Mouse (Mus musculus) E14TG2a.4 (cell line): ENCODE measurements at regions not wholly inside any gene's neighbourhood (a gene's known extent, or its start where the extent isn't known, plus 50 kb on each side); places are given as distances from the start of the nearest gene placed in this dataset.

Experiments
- H3K27me3 ChIP-seq: 2 replicates; pipeline ENCODE4 v1.6.1; 2014; ENCODE audit warnings: low read length, control low read depth; ENCODE audit not compliant: insufficient read depth
- H3K36me3 ChIP-seq: 2 replicates; pipeline ENCODE4 v1.6.1; 2014; ENCODE audit warnings: low read length, control low read depth; ENCODE audit not compliant: insufficient read depth
- H3K4me1 ChIP-seq: replicated peaks from 2 replicates; pipeline ENCODE4 v1.6.1; 2014; ENCODE audit warnings: low read depth, low read length, control low read depth
- H3K4me3 ChIP-seq: replicated peaks from 2 replicates; pipeline ENCODE4 v1.5.1; 2014; ENCODE audit warnings: mild to moderate bottlenecking, low read length
- H3K9me3 ChIP-seq: 2 replicates; pipeline ENCODE4 v1.6.1; 2014; ENCODE audit warnings: low read length, control low read depth
- CTCF ChIP-seq: conservative IDR thresholded peaks from 2 replicates; pipeline ENCODE4 v1.5.1; 2014; ENCODE audit warnings: low read length
- NANOG ChIP-seq: IDR thresholded peaks from 2 replicates; pipeline ENCODE4 v1.6.1; 2014; ENCODE audit warnings: borderline replicate concordance, low read length, mixed read lengths
- POU5F1 ChIP-seq: IDR thresholded peaks from 2 replicates; pipeline ENCODE4 v1.6.1; 2014; ENCODE audit warnings: low read length, borderline replicate concordance

GRCm38 (mm10) chr10:98628191-98628590, 286.0 kb upstream of the Atp2b1 start:
- no peaks in the 10 kb centered on the region for H3K27me3 ChIP-seq
- no peak overlapping the region for H3K4me3 ChIP-seq
- no peaks in the 10 kb centered on the region for H3K36me3 ChIP-seq
- TF ChIP-seq CTCF, result no peak
- TF ChIP-seq POU5F1, result no peak
- TF ChIP-seq NANOG, result no peak
- H3K4me1 ChIP-seq, result no peaks in the 10 kb centered on the region
- H3K9me3 ChIP-seq, result no peaks in the 10 kb centered on the region

- TF ChIP-seq NANOG (no peak), POU5F1 (no peak), CTCF (no peak)
- Histone ChIP-seq H3K36me3 (no peaks in the 10 kb centered on the region), H3K4me1 (no peaks in the 10 kb centered on the region), H3K9me3 (no peaks in the 10 kb centered on the region), H3K27me3 (no peaks in the 10 kb centered on the region), H3K4me3 (no peak overlapping the region)
Observed at GRCm38 (mm10) chr10:98629248-98629647, 285.0 kb upstream of the Atp2b1 start.

- no peaks in the 10 kb centered on the region for H3K36me3 ChIP-seq
Observed at GRCm38 (mm10) chr10:98637759-98638611, 276.2 kb upstream of the Atp2b1 start.

GRCm38 (mm10) chr10:98645681-98646122, 268.5 kb upstream of the Atp2b1 start:
- no peaks in the 10 kb centered on the region for H3K36me3 ChIP-seq
- no peaks in the 10 kb centered on the region for H3K9me3 ChIP-seq
- TF ChIP-seq CTCF, result no peak
- no peak for TF ChIP-seq NANOG
- no peak for TF ChIP-seq POU5F1
- no peaks in the 10 kb centered on the region for H3K27me3 ChIP-seq
- no peaks in the 10 kb centered on the region for H3K4me1 ChIP-seq
- no peak overlapping the region for H3K4me3 ChIP-seq

More at GRCm38 (mm10) chr10:98637759-98638611, 276.2 kb upstream of the Atp2b1 start:
- no peak for TF ChIP-seq POU5F1
- TF ChIP-seq NANOG, result no peak
- no peak for TF ChIP-seq CTCF
- no peak overlapping the region for H3K4me3 ChIP-seq
- no peaks in the 10 kb centered on the region for H3K27me3 ChIP-seq
- no peaks in the 10 kb centered on the region for H3K9me3 ChIP-seq
- H3K4me1 ChIP-seq, result no peaks in the 10 kb centered on the region

DNA sequence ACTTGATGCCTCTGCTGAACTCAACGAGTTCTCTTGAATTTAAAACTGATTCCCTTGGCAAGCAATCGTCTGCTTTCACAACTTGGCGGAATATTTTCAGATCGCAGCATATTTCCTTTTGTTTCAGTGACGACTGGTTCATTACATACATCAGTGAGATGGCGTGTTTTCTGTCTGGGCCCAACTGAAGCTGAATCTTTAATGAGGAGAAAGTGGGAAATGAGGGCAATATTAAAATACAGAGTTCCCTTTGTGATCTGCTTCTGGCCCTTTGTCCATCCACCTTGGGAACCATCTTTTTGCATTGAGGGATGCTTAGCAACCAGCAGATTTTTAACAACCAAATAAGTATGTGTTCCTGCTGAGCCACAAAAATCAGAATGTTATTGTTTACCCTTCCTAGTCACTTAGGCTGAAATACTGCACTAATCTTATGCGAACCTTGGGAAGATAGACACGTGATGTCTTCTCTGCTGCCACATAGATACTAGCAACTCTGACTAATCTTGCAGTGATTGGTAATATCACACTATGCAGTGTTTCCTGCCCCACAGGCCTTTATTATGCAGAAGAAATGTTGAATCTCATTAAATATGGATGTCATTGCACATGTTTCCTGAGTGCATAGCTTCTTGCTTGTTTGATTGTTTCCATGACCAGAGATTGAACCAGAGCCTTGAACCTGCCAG, 267.8 kb upstream of the Atp2b1 start:
- Histone ChIP-seq H3K36me3 (no peaks in the 10 kb centered on the region), H3K27me3 (no peaks in the 10 kb centered on the region), H3K4me3 (no peak overlapping the region), H3K9me3 (no peaks in the 10 kb centered on the region), H3K4me1 (no peaks in the 10 kb centered on the region)
- TF ChIP-seq NANOG, result no peak
- TF ChIP-seq POU5F1, result no peak
- TF ChIP-seq CTCF, result no peak

- TF ChIP-seq CTCF (no peak), NANOG (no peak), POU5F1 (no peak)
- no peaks in the 10 kb centered on the region for H3K9me3 ChIP-seq
- no peaks in the 10 kb centered on the region for H3K4me1 ChIP-seq
- no peak overlapping the region for H3K4me3 ChIP-seq
- H3K27me3 ChIP-seq, result no peaks in the 10 kb centered on the region
- H3K36me3 ChIP-seq, result no peaks in the 10 kb centered on the region
Observed at GRCm38 (mm10) chr10:98648710-98649245, 265.4 kb upstream of the Atp2b1 start.

DNA sequence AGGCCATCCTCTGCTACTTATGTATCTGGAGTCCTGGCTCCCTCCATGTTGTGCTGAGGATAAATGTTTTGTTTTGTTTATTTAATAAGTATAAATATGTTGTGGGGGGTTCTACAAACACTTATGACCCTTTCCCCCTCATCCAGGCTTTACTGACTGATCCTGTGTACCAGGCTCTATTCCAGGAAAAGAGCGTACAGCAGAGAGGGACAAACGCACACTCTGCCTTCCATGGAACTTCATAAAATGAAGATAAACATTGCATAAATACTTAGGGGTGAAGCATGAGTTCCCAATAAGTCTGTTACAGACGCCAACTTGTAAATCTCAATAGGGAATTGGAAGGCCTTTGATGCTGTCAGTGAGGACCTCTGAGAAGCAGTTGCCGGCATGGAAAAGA, 263.7 kb upstream of the Atp2b1 start:
- Histone ChIP-seq H3K4me3 (no peak overlapping the region), H3K9me3 (no peaks in the 10 kb centered on the region), H3K4me1 (no peaks in the 10 kb centered on the region), H3K36me3 (no peaks in the 10 kb centered on the region), H3K27me3 (no peaks in the 10 kb centered on the region)
- TF ChIP-seq CTCF (no peak), POU5F1 (no peak), NANOG (no peak)

DNA sequence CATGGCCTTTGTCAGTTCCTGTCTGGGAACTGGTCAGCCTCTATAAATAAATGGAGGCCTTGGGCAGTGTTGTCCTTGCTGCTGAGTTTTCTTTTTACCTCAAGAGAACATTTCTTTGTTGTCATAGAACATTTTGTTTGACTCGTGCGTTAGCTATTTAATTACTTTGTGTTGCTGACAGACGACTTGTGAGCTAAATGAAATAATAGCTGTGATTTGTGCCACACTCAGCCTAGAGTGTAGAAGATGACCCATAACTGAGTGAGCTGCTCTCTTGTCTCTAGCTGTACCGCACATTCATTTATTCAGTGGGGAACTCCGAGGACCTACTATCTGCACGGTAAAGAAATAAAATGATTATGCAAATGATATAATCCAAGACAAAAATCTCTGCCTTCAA, 263.1 kb upstream of the Atp2b1 start:
- TF ChIP-seq NANOG, result no peak
- TF ChIP-seq POU5F1, result no peak
- no peak for TF ChIP-seq CTCF
- no peaks in the 10 kb centered on the region for H3K27me3 ChIP-seq
- no peaks in the 10 kb centered on the region for H3K36me3 ChIP-seq
- no peak overlapping the region for H3K4me3 ChIP-seq
- no peaks in the 10 kb centered on the region for H3K4me1 ChIP-seq
- H3K9me3 ChIP-seq, result no peaks in the 10 kb centered on the region

GRCm38 (mm10) chr10:98651599-98651998, 262.6 kb upstream of the Atp2b1 start:
- Histone ChIP-seq H3K4me1 (no peaks in the 10 kb centered on the region), H3K9me3 (no peaks in the 10 kb centered on the region), H3K27me3 (no peaks in the 10 kb centered on the region), H3K36me3 (no peaks in the 10 kb centered on the region), H3K4me3 (no peak overlapping the region)
- TF ChIP-seq POU5F1, result no peak
- TF ChIP-seq NANOG, result no peak
- no peak for TF ChIP-seq CTCF
